Mouse (Mus musculus): ENCODE data around the gene Olfm2. TPM values are rescaled to one million over a fixed set of nuclear protein-coding genes. Genes with fewer than 3 reads are reported as not detected.

The Olfm2 gene
- polyA plus RNA-seq, 1 experiment, result 0.53 TPM

- Histone ChIP-seq H3K27ac (ENCODE audit: insufficient read depth, low read length) (no peak overlapping the region), H3K27me3 (ENCODE audit: control insufficient read depth, insufficient read depth, low read length) (no peaks in the 10 kb centered on the region), H3K4me3 (ENCODE audit: extremely low read depth, insufficient read depth, insufficient read length) (no peak overlapping the region), H3K36me3 (ENCODE audit: control insufficient read depth, insufficient read depth, low read length) (no peaks in the 10 kb centered on the region), H3K4me1 (ENCODE audit: control insufficient read depth, insufficient read depth, insufficient read length) (peaks cover 4% of the 10 kb centered on the region; the same call in 1 of the 2 replicates)
- WGBS, result 0% methylated on average over 2 of the region's 2 CpGs
- peak in 1 of 2 experiments; percentile 56 for DNase-seq (ENCODE audit: low read depth in 1 of 2, low spot score in 2 of 2)
- TF ChIP-seq POLR2A (IDR thresholded peaks at IDR 0.05; ENCODE audit: low read depth, low read length), result no peak
- TF ChIP-seq CTCF (IDR thresholded peaks at IDR 0.05; ENCODE audit: extremely low read depth, insufficient read depth, insufficient read length, insufficient replicate concordance), result no peak
These were observed 19.1 kb upstream of the Olfm2 start for GRCm38 (mm10) chr9:20765274-20765673.

- DNase-seq (ENCODE audit: low read depth in 1 of 2, low spot score in 2 of 2), result no peak
- WGBS, result 93% methylated on average over 1 of the region's 1 CpGs
- H3K4me1 ChIP-seq (ENCODE audit: control insufficient read depth, insufficient read depth, insufficient read length), result peaks cover 4% of the 10 kb centered on the region; the same call in 1 of the 2 replicates
- no peak overlapping the region for H3K27ac ChIP-seq (ENCODE audit: insufficient read depth, low read length)
- H3K36me3 ChIP-seq (ENCODE audit: control insufficient read depth, insufficient read depth, low read length), result no peaks in the 10 kb centered on the region
- H3K27me3 ChIP-seq (ENCODE audit: control insufficient read depth, insufficient read depth, low read length), result no peaks in the 10 kb centered on the region
- TF ChIP-seq CTCF (IDR thresholded peaks at IDR 0.05; ENCODE audit: extremely low read depth, insufficient read depth, insufficient read length, insufficient replicate concordance) (no peak), POLR2A (IDR thresholded peaks at IDR 0.05; ENCODE audit: low read depth, low read length) (no peak)
- no peak overlapping the region for H3K4me3 ChIP-seq (ENCODE audit: extremely low read depth, insufficient read depth, insufficient read length)
These were observed 16.9 kb upstream of the Olfm2 start for GRCm38 (mm10) chr9:20763099-20763498.

DNA sequence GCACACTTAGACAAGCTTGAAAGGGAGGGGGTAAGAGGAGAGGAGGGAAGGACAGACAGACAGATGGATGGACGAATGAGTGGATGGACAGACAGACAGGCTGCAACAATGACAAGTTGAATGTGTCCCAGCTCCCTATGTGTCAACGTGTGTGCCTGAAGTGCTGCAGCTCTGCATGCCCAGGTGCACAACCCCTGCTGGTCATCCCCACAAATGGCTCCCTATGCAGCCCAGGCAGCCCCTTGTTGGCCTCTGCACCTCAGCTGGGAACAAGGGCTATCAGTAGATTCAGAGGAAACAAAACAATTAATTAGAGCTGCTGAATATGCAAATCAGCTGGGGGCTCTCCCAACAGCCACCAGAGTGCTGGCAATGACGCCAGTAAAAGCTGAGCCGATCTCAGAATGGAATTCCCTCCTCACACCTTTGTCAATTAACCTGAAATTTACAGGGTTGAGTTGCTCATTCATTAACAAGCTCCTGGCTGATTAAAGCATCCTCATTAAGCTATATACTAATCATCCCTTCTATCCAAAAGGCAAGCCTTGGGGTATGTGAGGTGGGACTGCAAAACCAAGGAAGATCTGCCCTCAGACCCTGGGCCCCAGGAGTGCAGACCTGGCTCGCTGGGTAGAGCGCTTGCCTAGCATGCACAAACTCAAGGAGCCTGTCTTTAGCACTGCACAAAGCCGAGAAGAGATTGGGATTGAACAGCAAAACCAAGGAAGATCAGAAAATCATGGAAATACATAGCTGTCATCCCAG lies 16.2 kb upstream of the Olfm2 start:
- TF ChIP-seq CTCF (IDR thresholded peaks at IDR 0.05; ENCODE audit: extremely low read depth, insufficient read depth, insufficient read length, insufficient replicate concordance) (no peak), POLR2A (IDR thresholded peaks at IDR 0.05; ENCODE audit: low read depth, low read length) (no peak)
- no peak overlapping the region for H3K4me3 ChIP-seq (ENCODE audit: extremely low read depth, insufficient read depth, insufficient read length)

DNA sequence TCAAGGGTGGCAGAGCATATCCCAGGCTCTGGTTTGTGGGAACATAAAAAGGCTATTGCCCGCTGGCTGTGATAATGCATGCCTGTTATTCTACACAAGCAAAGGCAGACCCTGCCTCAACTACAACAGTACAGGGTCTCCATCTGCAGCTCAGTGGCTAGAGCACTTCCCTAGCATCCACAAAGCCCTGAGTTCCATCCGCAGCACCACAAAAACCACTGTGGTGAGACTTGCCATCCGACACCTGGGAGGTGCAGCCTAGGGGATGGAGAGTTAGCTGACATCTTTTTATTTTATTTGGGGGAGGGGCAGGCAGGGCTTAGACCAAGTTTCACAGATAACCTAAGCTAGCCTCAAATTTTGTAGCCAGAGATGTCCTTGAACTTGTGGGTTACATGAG lies 15.2 kb upstream of the Olfm2 start:
- peaks cover 4% of the 10 kb centered on the region; the same call in 1 of the 2 replicates for H3K4me1 ChIP-seq (ENCODE audit: control insufficient read depth, insufficient read depth, insufficient read length)
- H3K36me3 ChIP-seq (ENCODE audit: control insufficient read depth, insufficient read depth, low read length), result no peaks in the 10 kb centered on the region
- H3K4me3 ChIP-seq (ENCODE audit: extremely low read depth, insufficient read depth, insufficient read length), result no peak overlapping the region
- no peak for DNase-seq (ENCODE audit: low read depth in 1 of 2, low spot score in 2 of 2)
- WGBS, result 62% methylated on average over 3 of the region's 3 CpGs
- H3K27ac ChIP-seq (ENCODE audit: insufficient read depth, low read length), result no peak overlapping the region
- no peaks in the 10 kb centered on the region for H3K27me3 ChIP-seq (ENCODE audit: control insufficient read depth, insufficient read depth, low read length)
- TF ChIP-seq CTCF (IDR thresholded peaks at IDR 0.05; ENCODE audit: extremely low read depth, insufficient read depth, insufficient read length, insufficient replicate concordance) (no peak), POLR2A (IDR thresholded peaks at IDR 0.05; ENCODE audit: low read depth, low read length) (no peak)

More for the DNA sequence above, 16.2 kb upstream of the Olfm2 start:
- Histone ChIP-seq H3K27me3 (ENCODE audit: control insufficient read depth, insufficient read depth, low read length) (no peaks in the 10 kb centered on the region), H3K36me3 (ENCODE audit: control insufficient read depth, insufficient read depth, low read length) (no peaks in the 10 kb centered on the region), H3K27ac (ENCODE audit: insufficient read depth, low read length) (no peak overlapping the region), H3K4me1 (ENCODE audit: control insufficient read depth, insufficient read depth, insufficient read length) (peaks cover 4% of the 10 kb centered on the region; the same call in 1 of the 2 replicates)
- 64% methylated on average over 7 of the region's 7 CpGs for WGBS
- no peak for DNase-seq (ENCODE audit: low read depth in 1 of 2, low spot score in 2 of 2)

DNA sequence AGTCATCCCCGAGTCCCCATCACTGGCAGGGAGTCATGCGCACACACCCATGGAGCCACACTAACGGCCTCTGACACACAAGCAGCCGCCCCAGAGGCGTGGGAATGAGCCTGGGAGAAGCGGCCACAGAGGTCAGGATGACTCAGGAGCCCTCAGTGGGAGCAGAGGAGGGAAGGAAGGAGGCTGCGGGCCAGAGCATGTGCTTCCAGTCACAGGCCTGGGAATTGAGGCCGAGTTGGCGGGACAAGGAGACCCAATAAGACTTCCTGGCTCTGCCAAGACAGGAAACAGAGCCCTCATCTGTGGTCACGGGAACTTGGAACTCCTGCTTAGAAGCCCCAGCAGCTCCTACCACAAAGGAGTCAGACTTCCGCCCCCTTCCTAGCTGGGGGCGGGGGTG lies 14.7 kb upstream of the Olfm2 start:
- peaks cover 4% of the 10 kb centered on the region; the same call in 1 of the 2 replicates for H3K4me1 ChIP-seq (ENCODE audit: control insufficient read depth, insufficient read depth, insufficient read length)
- H3K4me3 ChIP-seq (ENCODE audit: extremely low read depth, insufficient read depth, insufficient read length), result no peak overlapping the region
- no peak for DNase-seq (ENCODE audit: low read depth in 1 of 2, low spot score in 2 of 2)
- H3K27ac ChIP-seq (ENCODE audit: insufficient read depth, low read length), result no peak overlapping the region
- H3K36me3 ChIP-seq (ENCODE audit: control insufficient read depth, insufficient read depth, low read length), result no peaks in the 10 kb centered on the region
- 11% methylated on average over 12 of the region's 12 CpGs for WGBS
- TF ChIP-seq CTCF (IDR thresholded peaks at IDR 0.05; ENCODE audit: extremely low read depth, insufficient read depth, insufficient read length, insufficient replicate concordance) (no peak), POLR2A (IDR thresholded peaks at IDR 0.05; ENCODE audit: low read depth, low read length) (no peak)
- no peaks in the 10 kb centered on the region for H3K27me3 ChIP-seq (ENCODE audit: control insufficient read depth, insufficient read depth, low read length)

GRCm38 (mm10) chr9:20758896-20759295 lies 12.7 kb upstream of the Olfm2 start:
- H3K4me3 ChIP-seq (ENCODE audit: extremely low read depth, insufficient read depth, insufficient read length), result no peak overlapping the region
- TF ChIP-seq CTCF (IDR thresholded peaks at IDR 0.05; ENCODE audit: extremely low read depth, insufficient read depth, insufficient read length, insufficient replicate concordance), result no peak
- no peak for TF ChIP-seq POLR2A (IDR thresholded peaks at IDR 0.05; ENCODE audit: low read depth, low read length)
- no peaks in the 10 kb centered on the region for H3K27me3 ChIP-seq (ENCODE audit: control insufficient read depth, insufficient read depth, low read length)
- H3K27ac ChIP-seq (ENCODE audit: insufficient read depth, low read length), result no peak overlapping the region
- no peaks in the 10 kb centered on the region for H3K4me1 ChIP-seq (ENCODE audit: control insufficient read depth, insufficient read depth, insufficient read length)
- WGBS, result 89% methylated on average over 6 of the region's 6 CpGs
- H3K36me3 ChIP-seq (ENCODE audit: control insufficient read depth, insufficient read depth, low read length), result no peaks in the 10 kb centered on the region
- no peak for DNase-seq (ENCODE audit: low read depth in 1 of 2, low spot score in 2 of 2)

DNA sequence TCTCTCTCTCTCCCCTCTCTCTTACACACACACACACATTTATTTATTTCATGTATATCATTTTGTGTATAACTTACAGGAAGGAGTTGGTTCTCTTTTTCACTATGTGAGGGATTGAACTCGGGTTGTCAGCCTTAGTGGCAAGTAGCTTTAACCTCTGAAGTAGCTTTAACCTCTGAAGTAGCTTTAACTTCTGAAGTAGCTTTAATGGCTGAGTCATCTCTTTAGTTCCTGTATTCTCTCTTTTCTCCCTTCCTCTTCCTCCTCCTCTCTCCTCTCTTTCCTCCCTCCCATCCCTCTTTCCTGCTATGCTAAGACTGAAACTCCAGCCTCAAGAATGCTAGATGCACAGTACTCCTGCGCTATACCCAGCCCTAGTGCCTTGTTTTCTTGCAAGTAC lies 12.1 kb upstream of the Olfm2 start:
- Histone ChIP-seq H3K4me3 (ENCODE audit: extremely low read depth, insufficient read depth, insufficient read length) (no peak overlapping the region), H3K4me1 (ENCODE audit: control insufficient read depth, insufficient read depth, insufficient read length) (no peaks in the 10 kb centered on the region), H3K27ac (ENCODE audit: insufficient read depth, low read length) (no peak overlapping the region), H3K36me3 (ENCODE audit: control insufficient read depth, insufficient read depth, low read length) (no peaks in the 10 kb centered on the region), H3K27me3 (ENCODE audit: control insufficient read depth, insufficient read depth, low read length) (no peaks in the 10 kb centered on the region)
- no peak for TF ChIP-seq POLR2A (IDR thresholded peaks at IDR 0.05; ENCODE audit: low read depth, low read length)
- TF ChIP-seq CTCF (IDR thresholded peaks at IDR 0.05; ENCODE audit: extremely low read depth, insufficient read depth, insufficient read length, insufficient replicate concordance), result no peak
- WGBS, result 59% methylated on average over 2 of the region's 2 CpGs
- no peak for DNase-seq (ENCODE audit: low read depth in 1 of 2, low spot score in 2 of 2)

Measured in spleen, adult 2 months (tissue).